Mouse (Mus musculus) gastrocnemius, adult 8-10 months (tissue): ENCODE results near the gene Cks1b. TPM values are rescaled to one million over a fixed set of nuclear protein-coding genes. Genes with fewer than 3 reads are reported as not detected.

Experiments used
- DNase-seq, 2 experiments: peaks; one replicate each; pipeline ENCODE4 v3.0.0; 2022; ENCODE audit warnings: low spot score in 2 of 2
- total RNA-seq, 4 experiments: library from RNA; stranded (reverse); gene quantifications; 2 replicates each; pipeline ENCODE4 v1.2.4; 2022

Gene Cks1b
- total RNA-seq, 4 experiments from 2014 or later: 2.3 to 3.4 (median 2.6) TPM

GRCm38 (mm10) chr3:89383651-89384255 is 34.4 kb downstream of the Cks1b start:
- DNase-seq: no peak

GRCm38 (mm10) chr3:89382950-89383349 is 35.2 kb downstream of the Cks1b start:
- no peak for DNase-seq

- no peak for DNase-seq
Observed at GRCm38 (mm10) chr3:89382033-89382882, 35.9 kb downstream of the Cks1b start.

DNA sequence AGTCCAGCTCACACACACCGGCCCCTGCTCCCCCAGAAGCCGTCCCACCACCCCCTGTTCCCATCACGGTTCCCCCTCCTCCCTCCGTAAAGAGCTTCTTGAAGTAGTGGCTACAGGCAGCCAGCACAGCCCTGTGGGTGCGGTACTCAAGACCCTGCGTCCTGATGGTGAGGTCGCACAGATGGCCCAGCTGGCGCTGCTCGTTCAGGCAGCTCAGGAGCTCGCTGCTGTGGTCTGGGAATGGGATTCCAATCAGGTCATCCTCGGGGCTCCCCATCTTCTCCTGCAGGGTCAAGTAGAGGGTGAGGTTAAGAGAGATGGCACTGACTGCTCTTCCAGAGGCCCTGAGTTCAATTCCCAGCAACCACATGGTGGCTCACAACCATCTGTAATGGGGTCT is 37.0 kb downstream of the Cks1b start:
- no peak for DNase-seq

DNA sequence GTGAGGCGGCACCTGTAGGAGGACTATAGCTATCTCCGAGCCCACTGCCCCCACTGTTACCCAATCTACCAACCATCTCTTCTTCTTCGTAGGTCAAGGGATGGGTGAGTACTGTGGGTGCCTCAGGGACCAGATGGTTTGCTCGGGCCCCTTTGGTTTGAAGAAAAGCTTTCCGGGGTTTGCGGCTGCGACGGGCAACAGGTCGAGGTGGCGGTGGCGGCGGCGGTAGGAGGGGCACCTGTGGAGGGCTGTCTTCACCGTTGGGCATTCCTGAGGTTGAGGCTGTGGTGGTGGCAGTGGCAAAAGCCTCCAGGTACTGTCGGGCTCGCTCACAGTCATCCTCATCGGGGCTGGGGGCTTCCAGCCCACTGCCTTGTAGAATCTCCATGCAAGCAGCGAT is 37.5 kb downstream of the Cks1b start:
- no peak for DNase-seq

GRCm38 (mm10) chr3:89380291-89380690 is 37.9 kb downstream of the Cks1b start:
- no peak for DNase-seq

- no peak for DNase-seq
Observed at GRCm38 (mm10) chr3:89379388-89380131, 38.6 kb downstream of the Cks1b start.

GRCm38 (mm10) chr3:89378394-89379067 is 39.7 kb downstream of the Cks1b start:
- peak; percentile 75 to 76 for DNase-seq

GRCm38 (mm10) chr3:89377831-89378230 is 40.4 kb downstream of the Cks1b start:
- no peak for DNase-seq

DNA sequence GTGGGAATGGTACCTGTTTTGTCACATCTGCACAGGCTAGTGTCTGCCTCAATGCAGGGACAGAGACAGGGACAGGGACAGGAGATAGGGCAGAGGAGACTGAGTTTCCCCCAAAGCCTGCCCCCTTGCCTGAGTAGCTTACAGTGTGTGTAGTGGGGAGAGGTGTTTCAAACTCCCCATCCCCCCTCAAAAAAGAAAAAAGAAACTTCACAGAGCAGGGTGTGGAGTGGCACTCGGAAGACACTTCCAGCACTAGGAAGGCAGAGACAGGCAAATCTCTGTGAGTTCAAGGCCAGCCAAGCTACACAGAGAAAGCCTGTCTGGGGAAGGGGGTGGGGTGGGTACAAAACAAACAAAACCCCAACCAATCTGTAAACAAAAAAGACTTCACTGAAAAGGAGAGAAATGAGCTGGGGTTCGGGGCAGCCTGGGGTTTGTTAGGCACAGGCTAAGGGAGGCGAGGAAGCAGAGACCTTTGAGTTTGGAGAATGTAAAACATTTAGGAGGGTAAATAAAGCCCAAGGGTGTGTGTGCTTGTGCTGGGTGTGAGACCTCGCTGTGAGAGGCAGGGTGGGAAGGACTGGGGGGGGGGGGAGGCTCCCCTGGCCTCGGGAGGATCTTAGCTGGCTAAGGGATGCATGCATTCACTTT is 44.5 kb downstream of the Cks1b start:
- DNase-seq: no peak

DNA sequence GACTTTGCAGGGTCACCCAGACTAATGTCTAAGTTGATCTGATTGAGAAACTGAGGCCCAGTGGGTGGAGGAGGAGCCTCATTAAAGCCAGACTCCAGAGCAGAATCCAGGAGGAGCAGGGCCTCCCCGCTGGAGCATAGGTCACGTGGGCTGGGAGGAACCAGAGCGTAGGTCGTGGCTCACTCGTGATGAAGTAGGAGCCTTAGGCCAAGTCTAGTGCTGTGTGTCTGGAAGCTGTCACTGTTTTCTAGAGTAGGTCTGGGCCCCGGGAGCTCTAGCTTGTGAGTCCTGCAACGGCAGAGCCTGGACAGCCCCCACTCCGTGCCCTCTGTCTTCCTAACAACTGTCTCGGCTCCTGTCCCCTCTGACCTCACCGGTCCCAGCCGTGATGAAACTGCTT is 50.8 kb downstream of the Cks1b start:
- DNase-seq: no peak

DNA sequence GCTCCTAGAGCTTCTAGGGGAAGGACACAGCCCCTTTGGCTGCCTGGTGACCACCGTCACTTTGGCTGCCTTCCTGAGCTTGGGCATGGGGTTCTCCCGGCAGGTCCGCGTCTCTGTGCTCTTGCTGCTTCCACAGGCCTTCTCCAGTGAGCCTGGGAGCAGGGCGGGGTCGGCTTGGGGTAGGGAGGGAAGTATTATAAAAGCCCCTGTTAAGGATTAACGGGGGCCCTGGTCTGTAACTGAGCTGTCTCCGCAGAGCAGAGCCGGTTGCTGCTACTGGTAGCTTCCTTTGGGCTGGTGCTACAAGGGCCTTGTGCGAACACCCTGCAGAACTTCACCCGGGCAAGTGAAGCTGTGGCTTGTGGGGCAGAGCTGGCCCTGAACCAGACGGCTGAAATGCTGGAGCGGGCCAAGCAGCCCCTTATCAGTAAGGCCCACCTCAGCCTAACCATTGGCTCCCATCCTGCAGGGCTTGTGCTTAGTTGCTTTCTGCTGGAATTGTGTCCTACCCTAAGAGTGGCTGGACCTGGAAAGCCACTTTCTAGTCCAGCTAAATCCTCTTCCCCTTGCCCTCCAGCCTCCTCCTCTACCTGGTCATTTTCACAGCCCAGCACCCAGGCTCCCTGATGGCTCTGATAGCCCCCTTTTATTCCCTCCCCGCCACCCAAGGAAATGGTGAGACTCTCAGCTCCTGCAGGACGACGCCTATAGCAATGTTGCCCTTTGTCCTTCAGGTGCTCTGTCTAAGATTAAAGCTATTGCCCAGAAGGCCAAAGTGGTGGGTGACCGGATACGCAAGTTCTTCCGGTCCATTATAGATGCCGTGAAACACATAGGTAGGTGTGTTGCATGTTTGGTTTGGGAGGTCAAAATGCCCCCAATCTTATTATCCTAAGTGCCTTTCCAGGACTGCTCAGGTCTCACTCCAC is 52.4 kb downstream of the Cks1b start:
- no peak for DNase-seq

Other genes with a start within 250 kb of the Cks1b start
- gene Scamp3, start 240.9 kb downstream of the Cks1b start, total RNA-seq: 10 to 100 TPM; 35.7 to 40.0 (median 37.3) TPM
- 10 to 100 TPM; 19.2 to 22.6 (median 20.3) TPM for gene Fam189b, start 235.2 kb downstream of the Cks1b start, total RNA-seq
- gene Gba, start 215.5 kb downstream of the Cks1b start, total RNA-seq: 10 to 100 TPM; 14.4 to 21.5 (median 19.2) TPM
- 1 to 10 TPM; 1.8 to 6.1 (median 3.4) TPM for gene Thbs3, start 203.2 kb downstream of the Cks1b start, total RNA-seq
- gene Mtx1, start 191.3 kb downstream of the Cks1b start, total RNA-seq: 10 to 100 TPM; 32.0 to 44.5 (median 38.3) TPM
- gene Muc1, start 189.3 kb downstream of the Cks1b start, total RNA-seq: 1 to 10 TPM in 1 of 4 experiments, under 1 TPM in 3; 0.24 to 1.0 (median 0.52) TPM
- 10 to 100 TPM; 64.7 to 88.3 (median 74.6) TPM for gene Krtcap2, start 172.4 kb downstream of the Cks1b start, total RNA-seq
- under 1 TPM; 0.10 to 0.45 (median 0.11) TPM for gene Trim46, start 172.1 kb downstream of the Cks1b start, total RNA-seq
- gene Dpm3, start 159.0 kb downstream of the Cks1b start, total RNA-seq: 10 to 100 TPM; 15.9 to 28.8 (median 19.6) TPM
- 1 to 10 TPM; 6.3 to 9.0 (median 7.7) TPM for gene Slc50a1, start 147.8 kb downstream of the Cks1b start, total RNA-seq
- 10 to 100 TPM in 1 of 4 experiments, 1 to 10 TPM in 3; 8.7 to 10.8 (median 8.8) TPM for gene Efna1, start 137.2 kb downstream of the Cks1b start, total RNA-seq
- not detected for gene Efna3, start 95.4 kb downstream of the Cks1b start, total RNA-seq
- not detected for gene Efna4, start 80.4 kb downstream of the Cks1b start, total RNA-seq
- 10 to 100 TPM; 13.0 to 17.0 (median 16.4) TPM for gene Adam15, start 68.4 kb downstream of the Cks1b start, total RNA-seq
- under 1 TPM in 1 of 4 experiments, not detected in 3; 0.13 TPM for gene Dcst2, start 56.4 kb downstream of the Cks1b start, total RNA-seq
- gene Dcst1, start 53.1 kb downstream of the Cks1b start, total RNA-seq: not detected
- 10 to 100 TPM; 24.0 to 29.5 (median 27.7) TPM for gene Zbtb7b, start 23.6 kb downstream of the Cks1b start, total RNA-seq
- gene Lenep, start 15.6 kb downstream of the Cks1b start, total RNA-seq: 1 to 10 TPM in 1 of 4 experiments, not detected in 3; 2.8 TPM
- gene Flad1, start 6.5 kb downstream of the Cks1b start, total RNA-seq: 10 to 100 TPM; 37.8 to 46.1 (median 41.6) TPM
- 10 to 100 TPM; 14.1 to 20.6 (median 17.7) TPM for gene Shc1, start 60 bp upstream of the Cks1b start, total RNA-seq
- 10 to 100 TPM in 3 of 4 experiments, 1 to 10 TPM in 1; 9.2 to 12.3 (median 10.1) TPM for gene Pygo2, start 11.8 kb upstream of the Cks1b start, total RNA-seq
- gene Pbxip1, start 18.3 kb upstream of the Cks1b start, total RNA-seq: 100 to 1,000 TPM; 248 to 302 (median 260) TPM
- 1 to 10 TPM; 4.8 to 8.6 (median 6.6) TPM for gene Pmvk, start 36.2 kb upstream of the Cks1b start, total RNA-seq
- 1 to 10 TPM; 1.3 to 2.3 (median 1.8) TPM for gene Kcnn3, start 101.8 kb upstream of the Cks1b start, total RNA-seq